Mouse (Mus musculus) lung, embryonic 15.5 days (tissue): ENCODE measurements around the gene Usp43. TPM values are rescaled to one million over a fixed set of nuclear protein-coding genes. Genes with fewer than 3 reads are reported as not detected.

ENCODE experiments used
- ATAC-seq: fragments of 200-750 bp; cut with Nextera tagmentation; 2 replicates; pipeline ENCODE4 v1.8.0; 2017; ENCODE audit warnings: moderate number of reproducible peaks, borderline replicate concordance; ENCODE audit not compliant: low FRiP score, low TSS enrichment; ENCODE audit errors: extremely low read depth
- H3K27ac ChIP-seq: fragments of 300-500 bp; sonication (generic); 2 replicates; pipeline ENCODE4 v1.5.1; 2015; ENCODE audit warnings: moderate library complexity, mild to moderate bottlenecking, inconsistent platforms
- H3K27me3 ChIP-seq: fragments of 300-500 bp; sonication (generic); 2 replicates; pipeline ENCODE4 v1.6.1; 2015; ENCODE audit warnings: inconsistent platforms
- H3K36me3 ChIP-seq: fragments of 300-500 bp; sonication (generic); 2 replicates; pipeline ENCODE4 v1.6.1; 2015; ENCODE audit warnings: inconsistent platforms
- H3K4me1 ChIP-seq: fragments of 300-500 bp; sonication (generic); 2 replicates; pipeline ENCODE4 v1.6.1; 2015; ENCODE audit warnings: inconsistent platforms
- H3K4me2 ChIP-seq: fragments of 300-500 bp; sonication (generic); 2 replicates; pipeline ENCODE4 v1.6.1; 2015; ENCODE audit warnings: inconsistent platforms, mild to moderate bottlenecking, moderate library complexity
- H3K4me3 ChIP-seq: fragments of 300-500 bp; sonication (generic); 2 replicates; pipeline ENCODE4 v1.5.1; 2015; ENCODE audit warnings: mild to moderate bottlenecking, inconsistent platforms
- H3K9ac ChIP-seq: fragments of 300-500 bp; sonication (generic); 2 replicates; pipeline ENCODE4 v1.6.1; 2015; ENCODE audit warnings: inconsistent platforms
- H3K9me3 ChIP-seq: fragments of 300-500 bp; sonication (generic); 2 replicates; pipeline ENCODE4 v1.6.1; 2016; ENCODE audit warnings: inconsistent platforms
- WGBS: fragments of 180-500 bp; shearing (Covaris S2); methylation state at CpG from one replicate; pipeline ENCODE4 v1.1.7; 2015; 5-methylcytosine and 5-hydroxymethylcytosine counted together
- polyA plus RNA-seq: library from polyadenylated mRNA; unstranded; fragments of >200 nt; fragmentation: Nextera tagmentation; extraction: Ambion mirVana; gene quantifications from 2 replicates; pipeline ENCODE4 v1.2.1, GENCODE M21; 2015

The Usp43 gene
- polyA plus RNA-seq, 1 experiment from 2014 or later = 3.2 TPM

GRCm38 (mm10) chr11:67926348-67927055, 4.5 kb upstream of the Usp43 start:
- H3K4me3 ChIP-seq = no peak overlapping the region

GRCm38 (mm10) chr11:67925000-67925399, 3.0 kb upstream of the Usp43 start:
- H3K4me3 ChIP-seq = no peak overlapping the region
- H3K4me2 ChIP-seq = no peak overlapping the region
- H3K27ac ChIP-seq = no peak overlapping the region
- ATAC-seq = no peak
- H3K36me3 ChIP-seq = no peaks in the 10 kb centered on the region
- H3K4me1 ChIP-seq = no peaks in the 10 kb centered on the region
- peaks cover 20% of the 10 kb centered on the region for H3K27me3 ChIP-seq
- 86% methylated on average over 13 of the region's 13 CpGs for WGBS
- H3K9me3 ChIP-seq = no peaks in the 10 kb centered on the region
- no peak overlapping the region for H3K9ac ChIP-seq

More at GRCm38 (mm10) chr11:67926348-67927055, 4.5 kb upstream of the Usp43 start:
- Histone ChIP-seq H3K4me1 (no peaks in the 10 kb centered on the region), H3K27ac (no peak overlapping the region), H3K4me2 (no peak overlapping the region), H3K36me3 (no peaks in the 10 kb centered on the region), H3K27me3 (peaks cover 6% of the 10 kb centered on the region), H3K9ac (no peak overlapping the region), H3K9me3 (no peaks in the 10 kb centered on the region)
- ATAC-seq = no peak
- 13% methylated on average over 15 of the region's 15 CpGs for WGBS

GRCm38 (mm10) chr11:67923720-67924119, 1.8 kb upstream of the Usp43 start:
- 90% methylated on average over 5 of the region's 5 CpGs for WGBS
- H3K4me3 ChIP-seq = no peak overlapping the region

GRCm38 (mm10) chr11:67922755-67923125, 787 bp upstream of the Usp43 start:
- peak; percentile 86 for ATAC-seq
- Histone ChIP-seq H3K27ac (peak overlapping the region; percentile 93), H3K27me3 (peaks cover 20% of the 10 kb centered on the region), H3K9me3 (no peaks in the 10 kb centered on the region), H3K9ac (peak overlapping the region; percentile 66; the same call in 1 of the 2 replicates), H3K4me2 (peak overlapping the region; percentile 96), H3K4me1 (no peaks in the 10 kb centered on the region), H3K4me3 (peak overlapping the region; percentile 72), H3K36me3 (no peaks in the 10 kb centered on the region)
- WGBS = 0% methylated on average over 12 of the region's 12 CpGs

More at GRCm38 (mm10) chr11:67923720-67924119, 1.8 kb upstream of the Usp43 start:
- no peak overlapping the region for H3K27ac ChIP-seq
- H3K36me3 ChIP-seq = no peaks in the 10 kb centered on the region
- H3K4me2 ChIP-seq = peak overlapping the region; percentile 96; the same call in 1 of the 2 replicates
- no peak for ATAC-seq
- no peaks in the 10 kb centered on the region for H3K4me1 ChIP-seq
- H3K9me3 ChIP-seq = no peaks in the 10 kb centered on the region
- H3K9ac ChIP-seq = no peak overlapping the region
- peaks cover 20% of the 10 kb centered on the region for H3K27me3 ChIP-seq

GRCm38 (mm10) chr11:67921091-67921826, 694 bp downstream of the Usp43 start:
- H3K36me3 ChIP-seq = no peaks in the 10 kb centered on the region
- H3K4me1 ChIP-seq = no peaks in the 10 kb centered on the region
- 2% methylated on average over 47 of the region's 47 CpGs for WGBS
- peak overlapping the region; percentile 72 for H3K4me3 ChIP-seq
- peaks cover 20% of the 10 kb centered on the region for H3K27me3 ChIP-seq
- peak overlapping the region; percentile 93 for H3K27ac ChIP-seq
- peak; percentile 55 for ATAC-seq
- H3K4me2 ChIP-seq = peak overlapping the region; percentile 96
- H3K9me3 ChIP-seq = no peaks in the 10 kb centered on the region
- H3K9ac ChIP-seq = peak overlapping the region; percentile 66

GRCm38 (mm10) chr11:67920226-67920960, 1.6 kb downstream of the Usp43 start:
- H3K27ac ChIP-seq = no peak overlapping the region
- 24% methylated on average over 9 of the region's 9 CpGs for WGBS
- peaks cover 20% of the 10 kb centered on the region for H3K27me3 ChIP-seq
- no peaks in the 10 kb centered on the region for H3K4me1 ChIP-seq
- no peak for ATAC-seq
- peak overlapping the region; percentile 66; the same call in 1 of the 2 replicates for H3K9ac ChIP-seq
- H3K4me3 ChIP-seq = peak overlapping the region; percentile 72
- H3K36me3 ChIP-seq = no peaks in the 10 kb centered on the region
- peak overlapping the region; percentile 96 for H3K4me2 ChIP-seq
- H3K9me3 ChIP-seq = no peaks in the 10 kb centered on the region

GRCm38 (mm10) chr11:67919593-67919992, 2.4 kb downstream of the Usp43 start:
- Histone ChIP-seq H3K36me3 (no peaks in the 10 kb centered on the region), H3K4me1 (no peaks in the 10 kb centered on the region), H3K9ac (no peak overlapping the region), H3K4me3 (no peak overlapping the region), H3K27ac (no peak overlapping the region), H3K9me3 (no peaks in the 10 kb centered on the region), H3K4me2 (peak overlapping the region; percentile 96; the same call in 1 of the 2 replicates), H3K27me3 (peaks cover 20% of the 10 kb centered on the region)
- ATAC-seq = no peak
- WGBS = 47% methylated on average over 5 of the region's 5 CpGs

GRCm38 (mm10) chr11:67917126-67917525, 4.8 kb downstream of the Usp43 start:
- H3K4me3 ChIP-seq = no peak overlapping the region
- H3K27me3 ChIP-seq = peaks cover 20% of the 10 kb centered on the region
- 77% methylated on average over 3 of the region's 3 CpGs for WGBS
- H3K27ac ChIP-seq = no peak overlapping the region
- H3K36me3 ChIP-seq = no peaks in the 10 kb centered on the region
- no peaks in the 10 kb centered on the region for H3K9me3 ChIP-seq
- no peaks in the 10 kb centered on the region for H3K4me1 ChIP-seq
- no peak overlapping the region for H3K4me2 ChIP-seq
- no peak overlapping the region for H3K9ac ChIP-seq
- ATAC-seq = no peak

- Histone ChIP-seq H3K9ac (no peak overlapping the region), H3K27me3 (no peaks in the 10 kb centered on the region), H3K36me3 (no peaks in the 10 kb centered on the region), H3K4me2 (no peak overlapping the region), H3K9me3 (no peaks in the 10 kb centered on the region), H3K4me3 (no peak overlapping the region), H3K27ac (no peak overlapping the region), H3K4me1 (no peaks in the 10 kb centered on the region)
- no peak for ATAC-seq
- 82% methylated on average over 5 of the region's 5 CpGs for WGBS
Measured at GRCm38 (mm10) chr11:67911074-67911473, 10.9 kb downstream of the Usp43 start.

GRCm38 (mm10) chr11:67903756-67904155, 18.2 kb downstream of the Usp43 start:
- H3K9ac ChIP-seq = no peak overlapping the region
- no peak overlapping the region for H3K4me2 ChIP-seq
- H3K9me3 ChIP-seq = no peaks in the 10 kb centered on the region
- H3K4me3 ChIP-seq = no peak overlapping the region
- H3K27me3 ChIP-seq = no peaks in the 10 kb centered on the region
- no peak overlapping the region for H3K27ac ChIP-seq
- H3K36me3 ChIP-seq = no peaks in the 10 kb centered on the region
- H3K4me1 ChIP-seq = no peaks in the 10 kb centered on the region
- 75% methylated on average over 4 of the region's 4 CpGs for WGBS
- ATAC-seq = no peak

- Histone ChIP-seq H3K4me2 (no peak overlapping the region), H3K36me3 (no peaks in the 10 kb centered on the region), H3K9ac (no peak overlapping the region), H3K4me1 (no peaks in the 10 kb centered on the region), H3K27ac (no peak overlapping the region), H3K4me3 (no peak overlapping the region), H3K27me3 (no peaks in the 10 kb centered on the region), H3K9me3 (no peaks in the 10 kb centered on the region)
- peak; percentile 81 for ATAC-seq
- WGBS = 35% methylated on average over 8 of the region's 8 CpGs
Measured at GRCm38 (mm10) chr11:67897064-67897560, 24.8 kb downstream of the Usp43 start.
